Mouse (Mus musculus): ENCODE measurements around the gene Dctpp1. TPM values are rescaled to one million over a fixed set of nuclear protein-coding genes. Genes with fewer than 3 reads are reported as not detected.

Gene Dctpp1
- polyA plus RNA-seq, 1 experiment from 2014 or later, result 197 TPM

GRCm38 (mm10) chr7:127207374-127208294, 52.9 kb downstream of the Dctpp1 start:
- Histone ChIP-seq H3K4me1 (ENCODE audit: control insufficient read depth, insufficient read depth, low read length) (peaks cover 23% of the 10 kb centered on the region), H3K4me2 (peak overlapping the region; percentile 98), H3K4me3 (ENCODE audit: low read depth, low read length) (peak overlapping the region; percentile 94), H3K27ac (ENCODE audit: low read depth, low read length) (peak overlapping the region; percentile 93), H3K27me3 (ENCODE audit: control insufficient read depth, insufficient read depth, low read length) (no peaks in the 10 kb centered on the region), H3K36me3 (ENCODE audit: control insufficient read depth, insufficient read depth, low read length) (peaks cover 6% of the 10 kb centered on the region; the same call in 1 of the 2 replicates), H3K9me3 (replicated peaks; ENCODE audit: control insufficient read depth, low read length) (no peaks in the 10 kb centered on the region), H3K9ac (ENCODE audit: low read depth, low read length) (peak overlapping the region; percentile 93)
- peak; percentile 8; the same call in 1 of the 2 replicates for ATAC-seq (replicated peaks; ENCODE audit: insufficient number of reproducible peaks, low FRiP score, low TSS enrichment)
- WGBS (ENCODE audit: insufficient replicate concordance), result under 1% methylated on average over 53 of the region's 53 CpGs

Other genes with a start within 250 kb of the Dctpp1 start
- gene Mvp, start 246.1 kb downstream of the Dctpp1 start, polyA plus RNA-seq (2014; fragmentation: Nextera tagmentation; extraction: Ambion mirVana), result 8.2 and 8.5 TPM in 2 replicates
- gene Pagr1b, start 244.2 kb downstream of the Dctpp1 start, polyA plus RNA-seq (2014; fragmentation: Nextera tagmentation; extraction: Ambion mirVana), result not detected in 2 replicates
- 50.9 and 53.2 TPM in 2 replicates for gene Pagr1a, start 243.4 kb downstream of the Dctpp1 start, polyA plus RNA-seq (2014; fragmentation: Nextera tagmentation; extraction: Ambion mirVana)
- gene Gm42742, start 239.6 kb downstream of the Dctpp1 start, polyA plus RNA-seq (2014; fragmentation: Nextera tagmentation; extraction: Ambion mirVana), result 36.6 and 40.9 TPM in 2 replicates
- 4.5 and 5.0 TPM in 2 replicates for gene Prrt2, start 239.5 kb downstream of the Dctpp1 start, polyA plus RNA-seq (2014; fragmentation: Nextera tagmentation; extraction: Ambion mirVana)
- 38.6 and 44.1 TPM in 2 replicates for gene Maz, start 233.7 kb downstream of the Dctpp1 start, polyA plus RNA-seq (2014; fragmentation: Nextera tagmentation; extraction: Ambion mirVana)
- 97.7 and 103 TPM in 2 replicates for gene Kif22, start 218.2 kb downstream of the Dctpp1 start, polyA plus RNA-seq (2014; fragmentation: Nextera tagmentation; extraction: Ambion mirVana)
- gene Zg16, start 173.4 kb downstream of the Dctpp1 start, polyA plus RNA-seq (2014; fragmentation: Nextera tagmentation; extraction: Ambion mirVana), result not detected in 2 replicates
- 0.92 and 0.96 TPM in 2 replicates for gene AI467606, start 169.3 kb downstream of the Dctpp1 start, polyA plus RNA-seq (2014; fragmentation: Nextera tagmentation; extraction: Ambion mirVana)
- 6.2 and 6.6 TPM in 2 replicates for gene Qprt, start 138.5 kb downstream of the Dctpp1 start, polyA plus RNA-seq (2014; fragmentation: Nextera tagmentation; extraction: Ambion mirVana)
- gene Spn, start 122.9 kb downstream of the Dctpp1 start, polyA plus RNA-seq (2014; fragmentation: Nextera tagmentation; extraction: Ambion mirVana), result 0.32 and 0.39 TPM in 2 replicates
- gene Cd2bp2, start 64.7 kb downstream of the Dctpp1 start, polyA plus RNA-seq (2014; fragmentation: Nextera tagmentation; extraction: Ambion mirVana), result 41.7 and 41.8 TPM in 2 replicates
- gene Tbc1d10b, start 52.2 kb downstream of the Dctpp1 start, polyA plus RNA-seq (2014; fragmentation: Nextera tagmentation; extraction: Ambion mirVana), result 17.5 and 23.7 TPM in 2 replicates
- gene Mylpf, start 51.8 kb downstream of the Dctpp1 start, polyA plus RNA-seq (2014; fragmentation: Nextera tagmentation; extraction: Ambion mirVana), result 27.8 and 37.5 TPM in 2 replicates
- gene Zfp553, start 27.6 kb downstream of the Dctpp1 start, polyA plus RNA-seq (2014; fragmentation: Nextera tagmentation; extraction: Ambion mirVana), result 12.3 and 14.6 TPM in 2 replicates
- gene Sept1, start 27.6 kb downstream of the Dctpp1 start, polyA plus RNA-seq (2014; fragmentation: Nextera tagmentation; extraction: Ambion mirVana), result 19.8 and 23.1 TPM in 2 replicates
- gene Zfp771, start 16.4 kb downstream of the Dctpp1 start, polyA plus RNA-seq (2014; fragmentation: Nextera tagmentation; extraction: Ambion mirVana), result 35.6 and 39.7 TPM in 2 replicates
- 80.8 and 87.8 TPM in 2 replicates for gene Sephs2, start 13.3 kb upstream of the Dctpp1 start, polyA plus RNA-seq (2014; fragmentation: Nextera tagmentation; extraction: Ambion mirVana)
- gene Itgal, start 35.6 kb upstream of the Dctpp1 start, polyA plus RNA-seq (2014; fragmentation: Nextera tagmentation; extraction: Ambion mirVana), result 0.46 and 0.68 TPM in 2 replicates
- gene Zfp768, start 84.9 kb upstream of the Dctpp1 start, polyA plus RNA-seq (2014; fragmentation: Nextera tagmentation; extraction: Ambion mirVana), result 4.7 and 6.0 TPM in 2 replicates
- gene Zfp747, start 115.3 kb upstream of the Dctpp1 start, polyA plus RNA-seq (2014; fragmentation: Nextera tagmentation; extraction: Ambion mirVana), result 4.4 and 4.9 TPM in 2 replicates
- 3.7 and 5.5 TPM in 2 replicates for gene 9130019O22Rik, start 126.5 kb upstream of the Dctpp1 start, polyA plus RNA-seq (2014; fragmentation: Nextera tagmentation; extraction: Ambion mirVana)
- gene E430018J23Rik, start 132.9 kb upstream of the Dctpp1 start, polyA plus RNA-seq (2014; fragmentation: Nextera tagmentation; extraction: Ambion mirVana), result 4.9 and 5.6 TPM in 2 replicates
- 4.6 and 4.8 TPM in 2 replicates for gene Zfp764, start 146.1 kb upstream of the Dctpp1 start, polyA plus RNA-seq (2014; fragmentation: Nextera tagmentation; extraction: Ambion mirVana)
- 14.7 and 23.5 TPM in 2 replicates for gene Zfp688, start 161.4 kb upstream of the Dctpp1 start, polyA plus RNA-seq (2014; fragmentation: Nextera tagmentation; extraction: Ambion mirVana)
- 5.3 and 5.8 TPM in 2 replicates for gene Zfp689, start 188.4 kb upstream of the Dctpp1 start, polyA plus RNA-seq (2014; fragmentation: Nextera tagmentation; extraction: Ambion mirVana)
- 39.7 and 41.1 TPM in 2 replicates for gene Prr14, start 198.9 kb upstream of the Dctpp1 start, polyA plus RNA-seq (2014; fragmentation: Nextera tagmentation; extraction: Ambion mirVana)
- 9.9 and 11.1 TPM in 2 replicates for gene Fbrs, start 218.5 kb upstream of the Dctpp1 start, polyA plus RNA-seq (2014; fragmentation: Nextera tagmentation; extraction: Ambion mirVana)